Mouse (Mus musculus) bone marrow, adult 2 months (tissue): ENCODE measurements at regions not wholly inside any gene's neighbourhood (a gene's known extent, or its start where the extent isn't known, plus 50 kb on each side); places are given as distances from the start of the nearest gene placed in this dataset.

ENCODE experiments used
- CTCF ChIP-seq: fragments of 200-500 bp; IDR thresholded peaks from 2 replicates; pipeline ENCODE4 v1.5.1; 2011; ENCODE audit warnings: low read length, control low read depth; ENCODE audit not compliant: control insufficient read depth, insufficient read depth
- POLR2A ChIP-seq: fragments of 200-500 bp; IDR thresholded peaks from 2 replicates; pipeline ENCODE4 v1.6.1; 2011; ENCODE audit warnings: low read depth, mild to moderate bottlenecking, control low read depth, low read length, borderline replicate concordance; ENCODE audit not compliant: control insufficient read depth

- TF ChIP-seq POLR2A = no peak
- TF ChIP-seq CTCF = no peak
These were observed 123.1 kb upstream of the Btg1 start for GRCm38 (mm10) chr10:96493706-96494105.
